Mouse (Mus musculus) G1E (cell line): ENCODE measurements around the gene Tulp4.

Source experiments
- CTCF ChIP-seq: IDR thresholded peaks from 2 replicates; pipeline ENCODE4 v1.5.1; 2012; ENCODE audit warnings: low read depth, low read length, inconsistent platforms, mixed read lengths
- GATA1 ChIP-seq: IDR thresholded peaks from 2 replicates; pipeline ENCODE4 v1.6.1; 2012; ENCODE audit warnings: borderline replicate concordance, low read length, inconsistent platforms, mixed read lengths
- GATA2 ChIP-seq: IDR thresholded peaks from 2 replicates; pipeline ENCODE4 v1.6.1; 2012; ENCODE audit warnings: low read depth, low read length, inconsistent platforms, borderline replicate concordance
- POLR2AphosphoS5 ChIP-seq: IDR thresholded peaks from 2 replicates; pipeline ENCODE4 v1.6.1; 2012; ENCODE audit warnings: low read depth, low read length, inconsistent platforms; ENCODE audit not compliant: insufficient replicate concordance
- TAL1 ChIP-seq: conservative IDR thresholded peaks from 2 replicates; pipeline ENCODE4 v1.6.1; 2012; ENCODE audit warnings: low read depth, low read length, inconsistent platforms, mixed read lengths

DNA sequence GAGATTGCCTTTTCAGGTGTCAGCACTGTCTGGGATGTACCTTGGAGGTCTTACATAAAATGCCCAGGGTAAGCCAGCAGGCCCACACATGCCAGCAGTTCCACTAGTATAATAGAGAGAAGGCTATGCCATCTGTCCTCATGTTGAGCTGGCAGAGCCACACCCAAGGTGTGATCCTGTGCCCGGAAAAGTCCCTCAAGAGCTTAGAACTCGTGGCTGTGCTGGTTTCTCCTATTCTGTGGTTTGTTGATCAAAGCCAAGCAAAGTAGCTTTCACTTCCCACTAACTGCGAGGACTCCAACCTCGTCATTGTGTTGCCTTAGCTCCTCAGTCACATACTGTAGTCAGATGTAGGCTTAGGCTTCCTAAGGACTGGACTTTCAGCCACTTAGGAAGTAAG is 48.1 kb downstream of the Tulp4 start:
- TF ChIP-seq CTCF (no peak), GATA1 (no peak), POLR2AphosphoS5 (no peak), TAL1 (no peak), GATA2 (no peak)
